Mouse (Mus musculus) heart, embryonic 16.5 days (tissue): ENCODE results near the gene Slc32a1. TPM values are rescaled to one million over a fixed set of nuclear protein-coding genes. Genes with fewer than 3 reads are reported as not detected.

ENCODE experiments used
- ATAC-seq: fragments of 200-750 bp; cut with Nextera tagmentation; replicated peaks from 2 replicates; pipeline ENCODE4 v1.8.0; 2017; ENCODE audit warnings: moderate number of reproducible peaks; ENCODE audit not compliant: insufficient read depth, low FRiP score; ENCODE audit errors: extremely low read depth
- H3K27ac ChIP-seq: fragments of 300-500 bp; sonication (generic); 2 replicates; pipeline ENCODE4 v1.5.1; 2014; ENCODE audit warnings: mild to moderate bottlenecking, low read length, control low read depth, moderate library complexity
- H3K27me3 ChIP-seq: fragments of 300-500 bp; sonication (generic); 2 replicates; pipeline ENCODE4 v1.6.1; 2014; ENCODE audit warnings: low read length, mixed read lengths; ENCODE audit not compliant: control insufficient read depth, insufficient read depth
- H3K36me3 ChIP-seq: fragments of 300-500 bp; sonication (generic); 2 replicates; pipeline ENCODE4 v1.6.1; 2014; ENCODE audit not compliant: control insufficient read depth, insufficient read depth
- H3K4me1 ChIP-seq: fragments of 300-500 bp; sonication (generic); 2 replicates; pipeline ENCODE4 v1.6.1; 2014; ENCODE audit warnings: low read length, mixed read lengths; ENCODE audit not compliant: control insufficient read depth, insufficient read depth
- H3K4me2 ChIP-seq: fragments of 300-500 bp; sonication (generic); 2 replicates; pipeline ENCODE4 v1.6.1; 2014; ENCODE audit warnings: low read depth, mild to moderate bottlenecking, control low read depth, low read length
- H3K4me3 ChIP-seq: fragments of 300-500 bp; sonication (generic); 2 replicates; pipeline ENCODE4 v1.5.1; 2014; ENCODE audit warnings: mild to moderate bottlenecking, control low read depth, low read length
- H3K9ac ChIP-seq: fragments of 300-500 bp; sonication (generic); 2 replicates; pipeline ENCODE4 v1.6.1; 2014; ENCODE audit warnings: low read length, control low read depth
- H3K9me3 ChIP-seq: fragments of 300-500 bp; sonication (generic); replicated peaks from 2 replicates; pipeline ENCODE4 v1.6.1; 2016; ENCODE audit warnings: low read length; ENCODE audit not compliant: control insufficient read depth
- WGBS: fragments of 180-500 bp; shearing (Covaris S2); extraction: QIAGEN DNeasy Blood & Tissue Kit; methylation state at CpG from one replicate; pipeline ENCODE4 v1.1.7; 2014; 5-methylcytosine and 5-hydroxymethylcytosine counted together
- polyA plus RNA-seq: library from polyadenylated mRNA; unstranded; fragments of >200 nt; fragmentation: Nextera tagmentation; extraction: Ambion mirVana; gene quantifications from 2 replicates; pipeline ENCODE4 v1.2.1, GENCODE M21; 2015

Slc32a1 gene
- polyA plus RNA-seq, 1 experiment from 2014 or later, result not detected

DNA sequence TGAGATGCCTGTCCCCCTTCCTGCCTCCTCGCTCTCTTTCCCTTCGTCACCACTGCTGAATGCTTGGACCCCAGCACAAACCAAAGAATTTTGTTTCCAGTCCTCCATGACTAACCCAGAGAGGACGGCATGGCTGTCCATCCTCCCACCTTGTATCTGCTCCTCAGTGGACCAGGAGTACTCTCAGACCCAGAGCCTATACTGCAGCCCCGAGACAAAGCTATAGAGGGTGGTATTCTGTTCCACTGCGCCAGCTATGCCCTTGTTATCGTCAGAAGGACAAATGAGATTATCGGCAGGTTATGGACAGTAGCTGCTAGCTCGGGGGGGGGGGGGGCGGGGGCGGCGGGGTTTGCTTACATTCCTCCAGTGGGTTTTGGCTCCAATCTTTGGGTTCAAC is 6.2 kb downstream of the Slc32a1 start:
- Histone ChIP-seq H3K9ac (no peak overlapping the region), H3K4me1 (no peaks in the 10 kb centered on the region), H3K36me3 (no peaks in the 10 kb centered on the region), H3K4me3 (no peak overlapping the region), H3K9me3 (no peaks in the 10 kb centered on the region), H3K27me3 (peaks cover 83% of the 10 kb centered on the region), H3K4me2 (no peak overlapping the region), H3K27ac (no peak overlapping the region)
- no peak for ATAC-seq
- 12% methylated on average over 11 of the region's 11 CpGs for WGBS

DNA sequence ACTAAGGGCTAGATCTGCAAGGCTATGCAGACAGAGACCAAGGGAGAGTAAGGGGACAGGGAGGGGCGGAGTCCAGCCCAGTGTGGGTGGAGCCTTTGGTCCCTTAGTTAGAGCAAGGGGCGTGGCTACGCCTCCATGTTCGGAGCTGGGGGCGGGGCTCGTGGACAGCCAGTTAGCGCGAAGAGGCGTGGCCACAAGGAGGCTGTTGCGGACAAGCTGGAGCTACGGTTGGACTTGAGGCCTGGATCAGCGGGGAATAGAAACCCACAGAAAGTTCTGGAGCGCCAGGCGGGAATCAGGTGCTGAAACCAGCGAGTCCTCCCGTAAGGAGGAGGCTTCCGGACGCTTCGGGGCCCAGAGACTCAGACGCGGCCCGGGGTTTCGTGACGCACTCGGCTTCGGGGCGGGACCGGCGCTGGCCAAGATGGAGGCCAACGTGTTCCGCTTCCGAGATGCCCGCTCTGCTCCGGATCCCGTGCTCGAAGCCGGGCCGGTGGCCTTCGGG is 14.2 kb downstream of the Slc32a1 start, which contains the start of gene Actr5:
Gene Actr5 (plus strand): TSS at position 171 of the 505 bp plus-strand sequence.
- H3K4me2 ChIP-seq, result peak within 1 kb of the TSS; percentile 83
- peak within 1 kb of the TSS; percentile 88 for H3K27ac ChIP-seq
- peaks cover 8% of the 10 kb centered on the region; the same call in 1 of the 2 replicates for H3K27me3 ChIP-seq
- H3K9me3 ChIP-seq, result no peaks in the 10 kb centered on the region
- ATAC-seq, result peak; percentile 96
- 0% methylated on average over 39 of the region's 39 CpGs for WGBS
- H3K4me3 ChIP-seq, result peak within 1 kb of the TSS; percentile 81
- peak within 1 kb of the TSS; percentile 86 for H3K9ac ChIP-seq
- peaks cover 20% of the 10 kb centered on the region for H3K36me3 ChIP-seq
- H3K4me1 ChIP-seq, result peaks cover 9% of the 10 kb centered on the region; the same call in 1 of the 2 replicates

DNA sequence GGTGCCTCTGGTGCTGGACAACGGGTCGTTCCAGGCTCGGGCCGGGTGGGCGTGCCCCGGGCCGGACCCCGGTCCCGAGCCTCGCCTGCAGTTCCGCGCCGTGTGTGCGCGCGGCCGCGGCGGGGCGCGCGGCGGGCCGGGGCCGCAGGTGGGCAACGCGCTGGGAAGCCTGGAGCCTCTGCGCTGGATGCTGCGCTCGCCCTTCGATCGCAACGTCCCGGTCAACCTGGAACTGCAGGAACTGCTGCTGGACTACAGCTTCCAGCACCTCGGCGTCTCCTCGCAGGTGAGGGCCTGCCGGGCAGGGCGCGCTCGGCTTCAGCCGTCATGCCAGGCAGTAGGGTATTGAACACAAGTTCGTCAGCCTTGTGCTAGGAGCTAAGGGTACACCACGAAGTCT is 14.7 kb downstream of the Slc32a1 start:
- peak overlapping the region; percentile 81 for H3K4me3 ChIP-seq
- peaks cover 22% of the 10 kb centered on the region for H3K36me3 ChIP-seq
- H3K4me1 ChIP-seq, result peaks cover 9% of the 10 kb centered on the region; the same call in 1 of the 2 replicates
- peaks cover 4% of the 10 kb centered on the region; the same call in 1 of the 2 replicates for H3K27me3 ChIP-seq
- H3K9me3 ChIP-seq, result no peaks in the 10 kb centered on the region
- under 1% methylated on average over 38 of the region's 44 CpGs for WGBS
- peak overlapping the region; percentile 86 for H3K9ac ChIP-seq
- ATAC-seq, result peak; percentile 68
- peak overlapping the region; percentile 83 for H3K4me2 ChIP-seq
- peak overlapping the region; percentile 88 for H3K27ac ChIP-seq

GRCm38 (mm10) chr2:158625697-158626096 is 15.1 kb downstream of the Slc32a1 start:
- peaks cover 4% of the 10 kb centered on the region; the same call in 1 of the 2 replicates for H3K27me3 ChIP-seq
- H3K9ac ChIP-seq, result peak overlapping the region; percentile 86
- ATAC-seq, result no peak
- H3K9me3 ChIP-seq, result no peaks in the 10 kb centered on the region
- peak overlapping the region; percentile 81 for H3K4me3 ChIP-seq
- H3K4me1 ChIP-seq, result peaks cover 9% of the 10 kb centered on the region; the same call in 1 of the 2 replicates
- H3K36me3 ChIP-seq, result peaks cover 22% of the 10 kb centered on the region
- no peak overlapping the region for H3K27ac ChIP-seq
- H3K4me2 ChIP-seq, result peak overlapping the region; percentile 83
- 29% methylated on average over 8 of the region's 8 CpGs for WGBS

GRCm38 (mm10) chr2:158628858-158629257 is 18.3 kb downstream of the Slc32a1 start:
- Histone ChIP-seq H3K4me2 (no peak overlapping the region), H3K4me3 (no peak overlapping the region), H3K9ac (no peak overlapping the region), H3K36me3 (peaks cover 50% of the 10 kb centered on the region), H3K9me3 (no peaks in the 10 kb centered on the region), H3K27me3 (no peaks in the 10 kb centered on the region), H3K4me1 (peaks cover 9% of the 10 kb centered on the region; the same call in 1 of the 2 replicates), H3K27ac (no peak overlapping the region)
- WGBS, result 71% methylated on average over 3 of the region's 3 CpGs
- no peak for ATAC-seq

DNA sequence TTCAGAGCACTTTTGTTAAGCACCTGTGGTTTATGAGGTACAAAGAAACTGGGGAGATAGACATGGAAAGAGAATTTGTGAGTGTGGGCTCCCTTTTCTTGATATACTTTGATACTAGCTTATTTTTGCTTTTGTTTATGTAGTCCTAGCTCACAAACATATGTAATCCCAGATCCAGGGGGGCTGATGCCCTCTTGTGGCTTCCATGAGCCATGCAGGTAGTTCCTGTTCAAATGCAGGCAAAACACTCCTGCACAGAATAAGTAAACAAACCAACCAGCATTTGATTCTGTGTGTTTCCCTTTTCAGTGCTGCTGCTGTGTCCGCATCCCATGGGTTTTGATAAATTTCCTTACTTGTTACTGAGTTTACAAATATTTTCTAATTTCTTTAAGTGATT is 18.8 kb downstream of the Slc32a1 start:
- no peaks in the 10 kb centered on the region for H3K27me3 ChIP-seq
- no peak overlapping the region for H3K4me3 ChIP-seq
- H3K4me2 ChIP-seq, result no peak overlapping the region
- no peak overlapping the region for H3K9ac ChIP-seq
- peaks cover 51% of the 10 kb centered on the region for H3K36me3 ChIP-seq
- H3K9me3 ChIP-seq, result no peaks in the 10 kb centered on the region
- H3K27ac ChIP-seq, result no peak overlapping the region
- ATAC-seq, result no peak
- H3K4me1 ChIP-seq, result peaks cover 9% of the 10 kb centered on the region; the same call in 1 of the 2 replicates
- 74% methylated on average over 1 of the region's 1 CpGs for WGBS

DNA sequence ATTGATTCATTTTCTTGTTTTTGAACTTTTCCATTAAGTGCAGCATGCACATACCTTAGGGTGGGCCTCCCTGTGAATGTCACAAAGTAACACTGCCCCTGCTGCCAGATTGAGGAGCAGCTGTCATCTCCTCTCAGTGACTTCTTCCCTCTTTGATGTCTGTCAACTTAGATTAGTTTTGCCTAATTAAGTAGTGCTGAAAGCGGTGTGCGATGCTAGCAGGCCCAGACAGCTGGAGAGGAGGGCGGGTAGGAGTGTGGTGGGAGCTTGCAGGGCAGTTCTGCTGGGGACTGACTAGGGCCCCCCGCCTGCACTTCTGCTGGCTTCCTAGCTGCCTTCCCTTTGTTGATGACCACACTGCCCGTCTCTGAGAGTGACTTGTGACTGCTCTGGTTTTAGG is 21.3 kb downstream of the Slc32a1 start:
- Histone ChIP-seq H3K4me3 (no peak overlapping the region), H3K9ac (no peak overlapping the region), H3K36me3 (peaks cover 71% of the 10 kb centered on the region), H3K27ac (no peak overlapping the region), H3K4me1 (no peaks in the 10 kb centered on the region), H3K9me3 (no peaks in the 10 kb centered on the region), H3K4me2 (no peak overlapping the region), H3K27me3 (no peaks in the 10 kb centered on the region)
- WGBS, result 79% methylated on average over 5 of the region's 5 CpGs
- ATAC-seq, result no peak

- H3K9me3 ChIP-seq, result peaks cover 4% of the 10 kb centered on the region
- H3K4me3 ChIP-seq, result no peak overlapping the region
- H3K27me3 ChIP-seq, result no peaks in the 10 kb centered on the region
- no peak overlapping the region for H3K27ac ChIP-seq
- H3K9ac ChIP-seq, result no peak overlapping the region
- no peak overlapping the region for H3K4me2 ChIP-seq
- 16% methylated on average over 2 of the region's 2 CpGs for WGBS
- no peaks in the 10 kb centered on the region for H3K4me1 ChIP-seq
- peaks cover 20% of the 10 kb centered on the region for H3K36me3 ChIP-seq
- 0 out of 2 replicates have a peak, but pooled peaks have one; percentile 18 for ATAC-seq
These were observed 31.3 kb downstream of the Slc32a1 start for GRCm38 (mm10) chr2:158641869-158642268.

DNA sequence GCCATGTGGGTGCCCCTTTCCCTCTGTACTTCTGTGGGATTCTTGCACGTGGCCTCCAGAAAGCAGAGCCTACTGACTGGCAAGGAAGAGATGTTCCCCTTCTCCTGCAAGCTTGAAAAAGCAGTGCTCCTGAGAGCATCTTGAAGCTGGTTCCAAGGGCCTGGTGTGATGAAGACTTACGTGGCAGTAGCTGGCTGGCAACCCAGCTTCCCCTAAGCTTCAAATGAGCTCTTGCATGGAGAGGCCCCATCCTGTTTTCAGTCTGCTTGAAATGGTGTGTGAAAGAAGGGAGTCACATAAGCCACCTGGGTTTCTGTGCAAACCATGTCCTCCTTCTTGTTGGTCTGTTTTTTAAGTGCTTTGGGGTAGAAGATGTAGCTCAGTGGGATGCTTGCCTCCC is 32.0 kb downstream of the Slc32a1 start:
- Histone ChIP-seq H3K27me3 (no peaks in the 10 kb centered on the region), H3K9me3 (peaks cover 4% of the 10 kb centered on the region), H3K4me3 (no peak overlapping the region), H3K4me2 (no peak overlapping the region), H3K9ac (no peak overlapping the region), H3K27ac (no peak overlapping the region), H3K36me3 (peaks cover 16% of the 10 kb centered on the region), H3K4me1 (no peaks in the 10 kb centered on the region)
- ATAC-seq, result no peak
- WGBS, result 80% methylated on average over 2 of the region's 2 CpGs
